Mouse (Mus musculus) kidney, embryonic 15.5 days (tissue): Measurements from ENCODE around the gene Llgl2. TPM values are rescaled to one million over a fixed set of nuclear protein-coding genes. Genes with fewer than 3 reads are reported as not detected.

Experiments
- ATAC-seq: fragments of 200-750 bp; cut with Nextera tagmentation; replicated peaks from 2 replicates; pipeline ENCODE4 v1.8.0; 2017; ENCODE audit warnings: moderate TSS enrichment; ENCODE audit not compliant: low FRiP score
- H3K27ac ChIP-seq: fragments of 300-500 bp; sonication (generic); 2 replicates; pipeline ENCODE4 v1.5.1; 2015; ENCODE audit warnings: mild to moderate bottlenecking, inconsistent platforms
- H3K27me3 ChIP-seq: fragments of 300-500 bp; sonication (generic); 2 replicates; pipeline ENCODE4 v1.6.1; 2015; ENCODE audit warnings: inconsistent platforms
- H3K36me3 ChIP-seq: fragments of 300-500 bp; sonication (generic); 2 replicates; pipeline ENCODE4 v1.6.1; 2015; ENCODE audit warnings: inconsistent platforms
- H3K4me1 ChIP-seq: fragments of 300-500 bp; sonication (generic); 2 replicates; pipeline ENCODE4 v1.6.1; 2015; ENCODE audit warnings: inconsistent platforms
- H3K4me2 ChIP-seq: fragments of 300-500 bp; sonication (generic); 2 replicates; pipeline ENCODE4 v1.6.1; 2015; ENCODE audit warnings: moderate library complexity, mild to moderate bottlenecking, inconsistent platforms
- H3K4me3 ChIP-seq: fragments of 300-500 bp; sonication (generic); replicated peaks from 2 replicates; pipeline ENCODE4 v1.5.1; 2015; ENCODE audit warnings: mild to moderate bottlenecking, inconsistent platforms
- H3K9ac ChIP-seq: fragments of 300-500 bp; sonication (generic); 2 replicates; pipeline ENCODE4 v1.6.1; 2015; ENCODE audit warnings: mild to moderate bottlenecking, inconsistent platforms
- H3K9me3 ChIP-seq: fragments of 300-500 bp; sonication (generic); replicated peaks from 2 replicates; pipeline ENCODE4 v1.6.1; 2016; ENCODE audit warnings: inconsistent platforms
- WGBS: fragments of 180-500 bp; shearing (Covaris S2); methylation state at CpG from one replicate; pipeline ENCODE4 v1.1.7; 2015; ENCODE audit warnings: mixed read lengths; 5-methylcytosine and 5-hydroxymethylcytosine counted together
- polyA plus RNA-seq: library from polyadenylated mRNA; unstranded; fragments of >200 nt; fragmentation: Nextera tagmentation; extraction: Ambion mirVana; gene quantifications from 2 replicates; pipeline ENCODE4 v1.2.1, GENCODE M21; 2015

The Llgl2 gene
- polyA plus RNA-seq, 1 experiment from 2014 or later: 41.0 TPM

GRCm38 (mm10) chr11:115792353-115792752 lies 31.5 kb upstream of the Llgl2 start:
- no peak overlapping the region for H3K4me2 ChIP-seq
- H3K4me1 ChIP-seq: no peaks in the 10 kb centered on the region
- H3K9ac ChIP-seq: no peak overlapping the region
- H3K27me3 ChIP-seq: no peaks in the 10 kb centered on the region
- no peaks in the 10 kb centered on the region for H3K9me3 ChIP-seq
- H3K27ac ChIP-seq: no peak overlapping the region
- H3K4me3 ChIP-seq: no peak overlapping the region
- 88% methylated on average over 14 of the region's 14 CpGs for WGBS
- no peak for ATAC-seq
- peaks cover 92% of the 10 kb centered on the region for H3K36me3 ChIP-seq

- Histone ChIP-seq H3K9ac (no peak overlapping the region), H3K27me3 (no peaks in the 10 kb centered on the region), H3K9me3 (no peaks in the 10 kb centered on the region), H3K4me1 (peaks cover 6% of the 10 kb centered on the region; the same call in 1 of the 2 replicates), H3K4me2 (no peak overlapping the region), H3K36me3 (peaks cover 100% of the 10 kb centered on the region), H3K27ac (no peak overlapping the region), H3K4me3 (no peak overlapping the region)
- no peak for ATAC-seq
- 75% methylated on average over 15 of the region's 15 CpGs for WGBS
These were observed 27.0 kb upstream of the Llgl2 start for GRCm38 (mm10) chr11:115796898-115797297.

GRCm38 (mm10) chr11:115797665-115798064 lies 26.2 kb upstream of the Llgl2 start:
- 80% methylated on average over 9 of the region's 9 CpGs for WGBS
- no peak for ATAC-seq
- Histone ChIP-seq H3K9ac (no peak overlapping the region), H3K4me3 (no peak overlapping the region), H3K27me3 (no peaks in the 10 kb centered on the region), H3K27ac (peak overlapping the region; percentile 2; the same call in 1 of the 2 replicates), H3K4me1 (peaks cover 6% of the 10 kb centered on the region; the same call in 1 of the 2 replicates), H3K4me2 (no peak overlapping the region), H3K36me3 (peaks cover 100% of the 10 kb centered on the region), H3K9me3 (no peaks in the 10 kb centered on the region)

- ATAC-seq: no peak
- H3K36me3 ChIP-seq: peaks cover 96% of the 10 kb centered on the region
- H3K9me3 ChIP-seq: no peaks in the 10 kb centered on the region
- no peak overlapping the region for H3K4me3 ChIP-seq
- 91% methylated on average over 18 of the region's 18 CpGs for WGBS
- no peaks in the 10 kb centered on the region for H3K27me3 ChIP-seq
- no peak overlapping the region for H3K4me2 ChIP-seq
- peaks cover 6% of the 10 kb centered on the region; the same call in 1 of the 2 replicates for H3K4me1 ChIP-seq
- H3K27ac ChIP-seq: no peak overlapping the region
- no peak overlapping the region for H3K9ac ChIP-seq
These were observed 22.9 kb upstream of the Llgl2 start for GRCm38 (mm10) chr11:115800981-115801380.

GRCm38 (mm10) chr11:115803072-115803709 lies 20.7 kb upstream of the Llgl2 start:
- no peak for ATAC-seq
- no peaks in the 10 kb centered on the region for H3K9me3 ChIP-seq
- no peak overlapping the region for H3K4me3 ChIP-seq
- WGBS: 91% methylated on average over 24 of the region's 24 CpGs
- peaks cover 17% of the 10 kb centered on the region for H3K4me1 ChIP-seq
- no peak overlapping the region for H3K27ac ChIP-seq
- peaks cover 93% of the 10 kb centered on the region for H3K36me3 ChIP-seq
- H3K9ac ChIP-seq: no peak overlapping the region
- H3K27me3 ChIP-seq: no peaks in the 10 kb centered on the region
- H3K4me2 ChIP-seq: no peak overlapping the region

GRCm38 (mm10) chr11:115805005-115805404 lies 18.8 kb upstream of the Llgl2 start:
- no peak overlapping the region for H3K4me2 ChIP-seq
- H3K4me3 ChIP-seq: no peak overlapping the region
- H3K27me3 ChIP-seq: no peaks in the 10 kb centered on the region
- no peak overlapping the region for H3K9ac ChIP-seq
- peaks cover 75% of the 10 kb centered on the region for H3K36me3 ChIP-seq
- 92% methylated on average over 7 of the region's 7 CpGs for WGBS
- H3K4me1 ChIP-seq: peaks cover 29% of the 10 kb centered on the region
- no peak for ATAC-seq
- H3K9me3 ChIP-seq: no peaks in the 10 kb centered on the region
- no peak overlapping the region for H3K27ac ChIP-seq

- no peak for ATAC-seq
- WGBS: 91% methylated on average over 10 of the region's 10 CpGs
These were observed 17.7 kb upstream of the Llgl2 start for GRCm38 (mm10) chr11:115806154-115806553.

GRCm38 (mm10) chr11:115807306-115807705 lies 16.5 kb upstream of the Llgl2 start:
- H3K9ac ChIP-seq: no peak overlapping the region
- no peak overlapping the region for H3K4me2 ChIP-seq
- H3K36me3 ChIP-seq: peaks cover 67% of the 10 kb centered on the region
- no peak for ATAC-seq
- H3K9me3 ChIP-seq: no peaks in the 10 kb centered on the region
- 88% methylated on average over 6 of the region's 6 CpGs for WGBS
- H3K27ac ChIP-seq: no peak overlapping the region
- no peaks in the 10 kb centered on the region for H3K27me3 ChIP-seq
- H3K4me3 ChIP-seq: no peak overlapping the region
- peaks cover 52% of the 10 kb centered on the region for H3K4me1 ChIP-seq

More at GRCm38 (mm10) chr11:115806154-115806553, 17.7 kb upstream of the Llgl2 start:
- Histone ChIP-seq H3K9ac (no peak overlapping the region), H3K9me3 (no peaks in the 10 kb centered on the region), H3K27me3 (no peaks in the 10 kb centered on the region), H3K4me3 (no peak overlapping the region), H3K36me3 (peaks cover 71% of the 10 kb centered on the region), H3K4me1 (peaks cover 41% of the 10 kb centered on the region), H3K4me2 (no peak overlapping the region), H3K27ac (no peak overlapping the region)

- no peak for ATAC-seq
- H3K36me3 ChIP-seq: peaks cover 60% of the 10 kb centered on the region
- H3K9ac ChIP-seq: no peak overlapping the region
- H3K4me3 ChIP-seq: no peak overlapping the region
- H3K27ac ChIP-seq: peak overlapping the region; percentile 82
- H3K4me2 ChIP-seq: peak overlapping the region; percentile 94
- 74% methylated on average over 11 of the region's 11 CpGs for WGBS
- no peaks in the 10 kb centered on the region for H3K27me3 ChIP-seq
- peaks cover 58% of the 10 kb centered on the region for H3K4me1 ChIP-seq
- H3K9me3 ChIP-seq: no peaks in the 10 kb centered on the region
These were observed 15.9 kb upstream of the Llgl2 start for GRCm38 (mm10) chr11:115807971-115808370.

GRCm38 (mm10) chr11:115808696-115809310 lies 15.0 kb upstream of the Llgl2 start:
- Histone ChIP-seq H3K9me3 (no peaks in the 10 kb centered on the region), H3K27me3 (no peaks in the 10 kb centered on the region), H3K4me2 (peak overlapping the region; percentile 94), H3K4me1 (peaks cover 58% of the 10 kb centered on the region), H3K36me3 (peaks cover 52% of the 10 kb centered on the region), H3K27ac (peak overlapping the region; percentile 82), H3K4me3 (peak overlapping the region; percentile 11; the same call in 1 of the 2 replicates), H3K9ac (peak overlapping the region; percentile 6; the same call in 1 of the 2 replicates)
- ATAC-seq: no peak
- 38% methylated on average over 10 of the region's 10 CpGs for WGBS

GRCm38 (mm10) chr11:115809311-115809781 lies 14.5 kb upstream of the Llgl2 start:
- Histone ChIP-seq H3K4me1 (peaks cover 63% of the 10 kb centered on the region), H3K36me3 (peaks cover 47% of the 10 kb centered on the region), H3K27me3 (no peaks in the 10 kb centered on the region), H3K4me3 (peak overlapping the region; percentile 83), H3K9ac (peak overlapping the region; percentile 82; the same call in 1 of the 2 replicates), H3K9me3 (no peaks in the 10 kb centered on the region), H3K4me2 (peak overlapping the region; percentile 94), H3K27ac (peak overlapping the region; percentile 82)
- no peak for ATAC-seq
- 59% methylated on average over 8 of the region's 8 CpGs for WGBS

GRCm38 (mm10) chr11:115810377-115810776 lies 13.5 kb upstream of the Llgl2 start:
- Histone ChIP-seq H3K36me3 (peaks cover 37% of the 10 kb centered on the region), H3K27me3 (no peaks in the 10 kb centered on the region), H3K4me1 (peaks cover 68% of the 10 kb centered on the region), H3K4me3 (peak overlapping the region; percentile 83), H3K27ac (peak overlapping the region; percentile 82), H3K9me3 (no peaks in the 10 kb centered on the region), H3K9ac (peak overlapping the region; percentile 82), H3K4me2 (peak overlapping the region; percentile 94)
- 36% methylated on average over 14 of the region's 14 CpGs for WGBS
- no peak for ATAC-seq
